Mouse (Mus musculus) MEL (cell line): ENCODE data around the gene Zfp281. TPM values are rescaled to one million over a fixed set of nuclear protein-coding genes. Genes with fewer than 3 reads are reported as not detected.

Experiments
- DNase-seq: peaks from one replicate; pipeline ENCODE4 v3.0.0; 2011; ENCODE audit warnings: low read depth, low spot score
- H3K27ac ChIP-seq: 2 replicates; pipeline ENCODE4 v1.5.1; 2012; ENCODE audit warnings: low read depth, mild to moderate bottlenecking, control low read depth, low read length, moderate library complexity; ENCODE audit not compliant: control insufficient read depth
- H3K27me3 ChIP-seq, 2 experiments: fragments of 150-350 bp in 1 of 2; sonication (generic) in 1 of 2; 2 replicates each; pipeline ENCODE4 v1.6.1; 2012; ENCODE audit warnings: low read length in 2 of 2, mild to moderate bottlenecking in 2 of 2, improper control_type of control experiment in 1 of 2, moderate library complexity in 1 of 2; ENCODE audit not compliant: insufficient read depth in 2 of 2, control insufficient read depth in 1 of 2
- H3K36me3 ChIP-seq, 2 experiments: 2 replicates each; pipeline ENCODE4 v1.6.1; 2012 to 2014; ENCODE audit warnings: low read length in 2 of 2, improper control_type of control experiment in 1 of 2, inconsistent platforms in 1 of 2, mild to moderate bottlenecking in 1 of 2; ENCODE audit not compliant: insufficient read depth in 2 of 2, control insufficient read depth in 1 of 2
- H3K4me1 ChIP-seq, 2 experiments: fragments of 150-350 bp in 1 of 2; sonication (generic) in 1 of 2; 2 replicates each; pipeline ENCODE4 v1.6.1; 2012; ENCODE audit warnings: low read length in 2 of 2, improper control_type of control experiment in 1 of 2, mild to moderate bottlenecking in 1 of 2; ENCODE audit not compliant: insufficient read depth in 2 of 2, control insufficient read depth in 1 of 2
- H3K4me3 ChIP-seq, 2 experiments: fragments of 150-350 bp in 1 of 2; sonication (generic) in 1 of 2; 2 replicates each; pipeline ENCODE4 v1.5.1; 2012; ENCODE audit warnings: low read depth in 2 of 2, low read length in 2 of 2, mild to moderate bottlenecking in 2 of 2, moderate library complexity in 2 of 2, control low read depth in 1 of 2, improper control_type of control experiment in 1 of 2; ENCODE audit not compliant: control insufficient read depth in 1 of 2, insufficient read depth in 1 of 2
- H3K79me2 ChIP-seq: 2 replicates; pipeline ENCODE4 v1.6.1; 2012; ENCODE audit warnings: mild to moderate bottlenecking, low read length, moderate library complexity; ENCODE audit not compliant: control insufficient read depth, poor library complexity, insufficient read depth
- H3K9ac ChIP-seq: 2 replicates; pipeline ENCODE4 v1.6.1; 2012; ENCODE audit warnings: low read depth, mild to moderate bottlenecking, control low read depth, low read length, moderate library complexity; ENCODE audit not compliant: control insufficient read depth, poor library complexity, severe bottlenecking
- H3K9me3 ChIP-seq: fragments of 150-350 bp; sonication (generic); replicated peaks from 2 replicates; pipeline ENCODE4 v1.6.1; 2012; ENCODE audit warnings: mild to moderate bottlenecking, low read length, improper control_type of control experiment, moderate library complexity; ENCODE audit not compliant: insufficient read depth
- CHD1 ChIP-seq: IDR thresholded peaks from 2 replicates; pipeline ENCODE4 v1.6.1; 2012; ENCODE audit warnings: low read depth, mild to moderate bottlenecking, inconsistent platforms, low read length, improper control_type of control experiment
- E2F4 ChIP-seq: IDR thresholded peaks from 2 replicates; pipeline ENCODE4 v1.6.1; 2011; ENCODE audit warnings: low read depth, low read length, improper control_type of control experiment, borderline replicate concordance
- ELF1 ChIP-seq: IDR thresholded peaks from 2 replicates; pipeline ENCODE4 v1.6.1; 2014; ENCODE audit warnings: low read depth, mild to moderate bottlenecking, inconsistent platforms, low read length, improper control_type of control experiment, moderate library complexity
- GABPA ChIP-seq: IDR thresholded peaks from 2 replicates; pipeline ENCODE4 v1.6.1; 2012; ENCODE audit warnings: low read depth, mild to moderate bottlenecking, inconsistent platforms, low read length, improper control_type of control experiment, moderate library complexity
- GATA1 ChIP-seq: IDR thresholded peaks from 2 replicates; pipeline ENCODE4 v1.6.1; 2011; ENCODE audit warnings: low read depth, low read length, improper control_type of control experiment
- KAT2A ChIP-seq: conservative IDR thresholded peaks from 2 replicates; pipeline ENCODE4 v1.6.1; 2012; ENCODE audit warnings: low read depth, low read length, improper control_type of control experiment, inconsistent platforms
- MAFK ChIP-seq: IDR thresholded peaks from 2 replicates; pipeline ENCODE4 v1.6.1; 2011; ENCODE audit warnings: low read depth, mild to moderate bottlenecking, low read length, improper control_type of control experiment, borderline replicate concordance
- MAZ ChIP-seq: IDR thresholded peaks from 2 replicates; pipeline ENCODE4 v1.6.1; 2012; ENCODE audit warnings: low read depth, mild to moderate bottlenecking, inconsistent platforms, low read length, improper control_type of control experiment
- MEF2A ChIP-seq: IDR thresholded peaks from 2 replicates; pipeline ENCODE4 v1.6.1; 2014; ENCODE audit warnings: low read depth, mild to moderate bottlenecking, inconsistent platforms, low read length, improper control_type of control experiment; ENCODE audit not compliant: poor library complexity, insufficient replicate concordance, severe bottlenecking; ENCODE audit errors: extremely low read depth
- MYC ChIP-seq: IDR thresholded peaks from 2 replicates; pipeline ENCODE4 v1.6.1; 2011; ENCODE audit warnings: low read depth, mild to moderate bottlenecking, low read length, improper control_type of control experiment, moderate library complexity
- POLR2AphosphoS2 ChIP-seq: IDR thresholded peaks from 2 replicates; pipeline ENCODE4 v1.6.1; 2011; ENCODE audit warnings: low read length, improper control_type of control experiment
- RAD21 ChIP-seq: IDR thresholded peaks from 2 replicates; pipeline ENCODE4 v1.6.1; 2011; ENCODE audit warnings: mild to moderate bottlenecking, low read depth, low read length, improper control_type of control experiment
- RCOR1 ChIP-seq: IDR thresholded peaks from 2 replicates; pipeline ENCODE4 v1.6.1; 2012; ENCODE audit warnings: low read depth, mild to moderate bottlenecking, inconsistent platforms, low read length, improper control_type of control experiment
- SMC3 ChIP-seq: IDR thresholded peaks from 2 replicates; pipeline ENCODE4 v1.6.1; 2011; ENCODE audit warnings: low read depth, low read length, improper control_type of control experiment
- TBP ChIP-seq: IDR thresholded peaks from 2 replicates; pipeline ENCODE4 v1.8.0; 2011; ENCODE audit warnings: low read depth, low read length, improper control_type of control experiment
- TCF12 ChIP-seq: IDR thresholded peaks from 2 replicates; pipeline ENCODE4 v1.6.1; 2014; ENCODE audit warnings: low read depth, mild to moderate bottlenecking, inconsistent platforms, low read length, improper control_type of control experiment, moderate library complexity
- UBTF ChIP-seq: IDR thresholded peaks from 2 replicates; pipeline ENCODE4 v1.6.1; 2012; ENCODE audit warnings: low read depth, mild to moderate bottlenecking, inconsistent platforms, low read length, improper control_type of control experiment, moderate library complexity, borderline replicate concordance; ENCODE audit not compliant: insufficient read depth
- ZC3H11A ChIP-seq: IDR thresholded peaks from 2 replicates; pipeline ENCODE4 v1.6.1; 2012; ENCODE audit warnings: low read depth, mild to moderate bottlenecking, inconsistent platforms, low read length, improper control_type of control experiment
- ZKSCAN1 ChIP-seq: IDR thresholded peaks from 2 replicates; pipeline ENCODE4 v1.6.1; 2012; ENCODE audit warnings: low read depth, mild to moderate bottlenecking, inconsistent platforms, low read length, improper control_type of control experiment, moderate library complexity
- ZNF384 ChIP-seq: IDR thresholded peaks from 2 replicates; pipeline ENCODE4 v1.6.1; 2012; ENCODE audit warnings: low read depth, mild to moderate bottlenecking, inconsistent platforms, low read length, improper control_type of control experiment
- polyA plus RNA-seq, 2 experiments: library from polyadenylated mRNA; stranded (reverse) in 1 of 2; unstranded in 1 of 2; fragments of >175 nt in 1 of 2; fragments of >200 nt in 1 of 2; gene quantifications; 2 replicates each; pipeline versions ENCODE4 v1.2.1 to v1.2.4; 2012; ENCODE audit warnings: low replicate concordance in 2 of 2, low read depth in 1 of 2; ENCODE audit not compliant: insufficient read length in 2 of 2, insufficient read depth in 1 of 2, missing spikeins in 1 of 2
- total RNA-seq: library from RNA; depleted of rRNA; stranded (reverse); fragments of 300-350 nt; gene quantifications from 2 replicates; pipeline ENCODE4 v1.2.3, GENCODE M21; 2012

Zfp281 gene
- total and polyA plus RNA-seq, 3 experiments: 10.5 to 12.4 TPM; not detected in 1

GRCm38 (mm10) chr1:136671767-136672434 is 47.2 kb downstream of the Zfp281 start:
- DNase-seq: no peak
- no peak overlapping the region for H3K27ac ChIP-seq
- no peak overlapping the region for H3K4me3 ChIP-seq
- TF ChIP-seq E2F4: no peak
- TF ChIP-seq GATA1: no peak
- no peak for TF ChIP-seq MAZ
- no peak for TF ChIP-seq ZKSCAN1
- no peak for TF ChIP-seq ZNF384
- TF ChIP-seq RCOR1: no peak
- TF ChIP-seq SMC3: no peak
- TF ChIP-seq MYC: no peak
- no peak for TF ChIP-seq ZC3H11A
- TF ChIP-seq RAD21: no peak
- TF ChIP-seq KAT2A: no peak
- no peaks in the 10 kb centered on the region for H3K79me2 ChIP-seq
- H3K4me1 ChIP-seq: no peaks in the 10 kb centered on the region
- no peaks in the 10 kb centered on the region; a peak in 1 of 4 replicates for H3K36me3 ChIP-seq
- no peaks in the 10 kb centered on the region for H3K27me3 ChIP-seq
- H3K9me3 ChIP-seq: no peaks in the 10 kb centered on the region
- H3K9ac ChIP-seq: no peak overlapping the region

GRCm38 (mm10) chr1:136672564-136672963 is 47.9 kb downstream of the Zfp281 start:
- H3K27me3 ChIP-seq: no peaks in the 10 kb centered on the region
- no peaks in the 10 kb centered on the region for H3K79me2 ChIP-seq
- no peak for DNase-seq
- H3K4me3 ChIP-seq: no peak overlapping the region
- no peaks in the 10 kb centered on the region for H3K4me1 ChIP-seq
- no peak for TF ChIP-seq ZKSCAN1
- no peak for TF ChIP-seq MEF2A
- no peak for TF ChIP-seq TCF12
- no peak for TF ChIP-seq GABPA
- TF ChIP-seq SMC3: no peak
- no peak for TF ChIP-seq ELF1
- TF ChIP-seq MAFK: no peak
- TF ChIP-seq TBP: no peak
- TF ChIP-seq POLR2AphosphoS2: no peak
- TF ChIP-seq CHD1: no peak
- TF ChIP-seq UBTF: no peak
- no peaks in the 10 kb centered on the region; a peak in 1 of 4 replicates for H3K36me3 ChIP-seq
- H3K27ac ChIP-seq: no peak overlapping the region
- no peaks in the 10 kb centered on the region for H3K9me3 ChIP-seq
- no peak overlapping the region for H3K9ac ChIP-seq
